Mouse (Mus musculus): Measurements from ENCODE around the gene Poc1b. TPM values are rescaled to one million over a fixed set of nuclear protein-coding genes. Genes with fewer than 3 reads are reported as not detected.
"Not testable (repeated sequence)": the region's sequence is repeated elsewhere in the genome, so short reads cannot be mapped to it uniquely, and the experiment has no call there.

Poc1b gene
- total RNA-seq, 2 experiments from 2014 or later = 2.9 to 8.4 TPM

DNA sequence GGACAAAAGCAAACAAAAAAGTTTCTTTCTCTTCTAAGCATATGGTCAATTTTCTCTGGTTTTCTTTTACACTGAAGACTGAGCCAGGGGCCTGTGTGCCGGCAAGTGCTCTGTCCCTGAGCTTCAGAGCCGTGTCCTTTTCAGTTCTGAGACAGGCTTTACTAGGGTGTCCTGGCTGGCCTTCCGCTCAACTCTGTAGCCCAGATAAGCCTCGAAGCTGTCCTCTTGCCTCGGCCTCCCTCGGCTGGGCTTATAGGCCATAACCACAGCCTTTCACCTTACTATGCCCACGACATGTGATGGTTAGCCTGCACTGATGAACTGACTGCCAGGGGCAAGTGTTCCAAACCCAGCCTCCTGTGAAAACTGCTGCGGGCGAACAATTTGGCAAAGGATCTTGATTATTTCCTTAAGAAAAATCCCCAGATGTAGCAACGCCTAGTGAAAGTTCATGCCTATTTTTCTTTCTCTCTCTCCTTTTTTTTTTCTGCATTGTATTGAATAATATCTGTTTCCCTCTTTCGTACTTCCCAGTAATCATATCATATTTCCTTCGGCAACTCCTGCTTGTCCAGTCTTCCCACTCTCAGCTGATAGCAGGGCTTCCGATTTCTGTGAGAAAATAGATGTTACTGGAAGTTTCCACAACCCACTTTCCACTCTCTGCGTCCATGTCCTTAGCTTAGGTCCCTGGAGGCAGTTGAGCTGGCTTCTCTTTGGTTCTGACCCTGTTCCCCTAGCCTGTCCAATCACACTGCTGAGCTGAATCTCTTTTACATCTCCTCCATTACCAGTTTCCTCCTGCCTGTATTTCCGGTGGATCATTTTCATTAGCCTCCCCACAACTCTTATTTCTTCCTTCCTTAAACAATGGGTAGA, 107.8 kb downstream of the Poc1b start:
- ATAC-seq (replicated peaks; ENCODE audit: low FRiP score, poor library complexity, severe bottlenecking) = no peak

- not testable (repeated sequence) for ATAC-seq (replicated peaks; ENCODE audit: low FRiP score, poor library complexity, severe bottlenecking)
Observed at GRCm38 (mm10) chr10:99216570-99216969, 109.7 kb downstream of the Poc1b start.

DNA sequence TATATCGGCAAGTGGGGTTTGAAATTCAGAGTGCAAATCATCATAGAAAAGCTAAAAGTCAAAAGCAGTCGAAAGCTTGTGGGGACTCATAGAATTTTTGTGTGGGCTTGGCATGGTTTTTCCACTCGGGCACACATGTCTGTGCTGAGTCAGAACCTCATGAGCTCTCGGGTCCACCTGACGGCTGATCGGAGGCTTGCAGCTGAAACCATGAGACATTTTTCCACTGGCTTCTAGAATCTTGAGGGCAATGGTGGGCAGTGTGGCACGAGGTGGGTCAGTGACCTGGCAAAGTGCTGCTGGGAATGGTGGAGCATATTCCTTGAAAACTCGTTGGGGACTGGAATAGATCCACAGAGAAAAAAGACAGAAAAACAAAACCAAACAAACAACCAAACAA, 114.7 kb downstream of the Poc1b start:
- ATAC-seq (replicated peaks; ENCODE audit: low FRiP score, poor library complexity, severe bottlenecking) = no peak

- ATAC-seq (replicated peaks; ENCODE audit: low FRiP score, poor library complexity, severe bottlenecking) = no peak
Observed at GRCm38 (mm10) chr10:99222726-99223125, 115.9 kb downstream of the Poc1b start.

DNA sequence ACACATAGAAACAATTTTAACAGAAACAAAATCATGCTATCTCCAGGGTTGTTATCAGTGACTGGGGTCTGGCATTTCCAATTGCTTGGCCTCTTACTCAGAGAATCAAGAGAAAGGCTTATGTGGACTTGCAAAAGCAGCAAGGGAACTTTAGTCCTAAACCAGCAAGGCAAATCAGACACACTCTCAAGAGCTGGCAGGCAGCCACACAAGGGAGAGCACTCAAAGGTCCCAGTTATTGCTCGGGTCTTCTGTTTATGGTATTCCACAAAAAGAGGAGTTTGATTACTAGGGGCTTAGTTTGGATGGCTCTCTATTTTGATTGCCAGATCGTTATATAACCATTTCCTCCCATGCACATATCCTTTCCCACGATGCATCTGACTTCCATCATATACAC, 117.4 kb downstream of the Poc1b start:
- ATAC-seq (replicated peaks; ENCODE audit: low FRiP score, poor library complexity, severe bottlenecking) = no peak

DNA sequence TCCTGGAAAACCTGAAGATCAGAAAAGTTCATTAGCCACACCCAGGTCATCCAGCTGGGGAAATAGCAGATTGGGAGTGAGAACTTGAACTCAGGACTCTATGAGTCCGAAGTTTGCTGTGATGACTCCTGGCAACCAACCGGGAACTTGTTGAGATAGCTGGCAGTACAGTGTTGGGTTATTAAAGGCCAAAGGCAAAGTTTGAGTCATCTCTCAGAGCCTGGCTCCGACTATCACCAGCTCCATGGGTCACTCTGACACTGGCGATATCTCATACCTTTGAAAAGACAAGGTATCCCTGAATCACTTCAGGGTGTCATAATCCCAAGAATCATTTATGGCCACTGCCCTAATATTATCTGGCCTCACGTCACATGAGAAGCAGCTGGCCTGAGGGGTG, 119.9 kb downstream of the Poc1b start:
- no peak for ATAC-seq (replicated peaks; ENCODE audit: low FRiP score, poor library complexity, severe bottlenecking)

GRCm38 (mm10) chr10:99227968-99228864, 121.4 kb downstream of the Poc1b start:
- no peak for ATAC-seq (replicated peaks; ENCODE audit: low FRiP score, poor library complexity, severe bottlenecking)

DNA sequence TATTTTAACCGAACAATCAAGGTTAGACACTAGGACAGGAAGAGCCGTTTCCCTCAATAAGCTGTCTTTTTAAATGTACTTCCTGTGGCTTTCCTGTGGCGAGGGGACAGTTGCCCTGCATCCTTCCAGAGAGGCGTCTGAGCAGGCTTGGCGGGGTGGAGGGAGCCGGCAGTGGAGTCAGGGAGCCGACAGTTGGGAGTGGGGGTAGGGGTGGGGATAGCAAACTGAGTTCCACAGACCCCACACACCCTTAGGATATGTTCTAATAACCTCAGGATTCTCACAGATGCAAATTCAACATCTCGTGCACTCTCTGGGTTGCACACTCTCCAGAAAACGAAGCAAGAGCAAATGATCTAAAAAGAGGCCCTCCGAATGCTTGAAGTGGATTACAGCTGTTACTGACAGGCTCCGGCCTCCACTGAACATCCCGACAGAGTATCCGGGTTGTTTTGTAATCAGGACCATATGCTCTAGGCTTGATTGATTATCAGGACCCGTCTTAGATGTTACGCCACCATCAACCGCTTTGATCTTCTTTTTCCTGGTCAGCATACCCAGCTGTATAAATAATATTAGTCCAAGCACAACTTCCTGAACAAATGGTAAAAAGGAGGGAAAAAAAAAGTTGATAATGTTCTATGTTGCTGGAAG, 122.3 kb downstream of the Poc1b start:
- ATAC-seq (replicated peaks; ENCODE audit: low FRiP score, poor library complexity, severe bottlenecking) = no peak

GRCm38 (mm10) chr10:99232518-99233227, 125.8 kb downstream of the Poc1b start:
- ATAC-seq (replicated peaks; ENCODE audit: low FRiP score, poor library complexity, severe bottlenecking) = no peak

DNA sequence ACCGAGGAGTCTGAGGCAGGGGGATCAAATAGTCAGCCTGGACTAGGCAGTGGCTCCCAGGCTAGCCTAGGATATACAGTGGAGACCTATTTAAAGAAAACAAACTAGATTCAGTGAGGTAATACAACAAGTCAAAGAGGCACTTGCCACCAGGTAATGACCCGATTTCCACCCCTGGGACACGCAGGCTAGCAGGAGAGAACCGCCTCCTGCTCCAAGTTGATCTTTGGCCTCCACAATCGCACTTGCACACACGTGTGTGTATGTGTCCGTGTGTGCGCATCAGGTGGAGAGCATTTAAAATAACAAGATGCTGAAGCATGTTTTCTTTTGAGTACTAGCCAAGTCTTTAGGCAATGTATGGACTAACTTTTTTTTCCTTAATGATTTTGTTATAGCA, 127.5 kb downstream of the Poc1b start:
- ATAC-seq (replicated peaks; ENCODE audit: low FRiP score, poor library complexity, severe bottlenecking) = no peak

GRCm38 (mm10) chr10:99235081-99235480, 128.2 kb downstream of the Poc1b start:
- no peak for ATAC-seq (replicated peaks; ENCODE audit: low FRiP score, poor library complexity, severe bottlenecking)

GRCm38 (mm10) chr10:99237205-99237832, 130.5 kb downstream of the Poc1b start:
- ATAC-seq (replicated peaks; ENCODE audit: low FRiP score, poor library complexity, severe bottlenecking) = no peak

- no peak for ATAC-seq (replicated peaks; ENCODE audit: low FRiP score, poor library complexity, severe bottlenecking)
Observed at GRCm38 (mm10) chr10:99238537-99238936, 131.7 kb downstream of the Poc1b start.

GRCm38 (mm10) chr10:99241284-99241828, 134.5 kb downstream of the Poc1b start:
- no peak for ATAC-seq (replicated peaks; ENCODE audit: low FRiP score, poor library complexity, severe bottlenecking)

DNA sequence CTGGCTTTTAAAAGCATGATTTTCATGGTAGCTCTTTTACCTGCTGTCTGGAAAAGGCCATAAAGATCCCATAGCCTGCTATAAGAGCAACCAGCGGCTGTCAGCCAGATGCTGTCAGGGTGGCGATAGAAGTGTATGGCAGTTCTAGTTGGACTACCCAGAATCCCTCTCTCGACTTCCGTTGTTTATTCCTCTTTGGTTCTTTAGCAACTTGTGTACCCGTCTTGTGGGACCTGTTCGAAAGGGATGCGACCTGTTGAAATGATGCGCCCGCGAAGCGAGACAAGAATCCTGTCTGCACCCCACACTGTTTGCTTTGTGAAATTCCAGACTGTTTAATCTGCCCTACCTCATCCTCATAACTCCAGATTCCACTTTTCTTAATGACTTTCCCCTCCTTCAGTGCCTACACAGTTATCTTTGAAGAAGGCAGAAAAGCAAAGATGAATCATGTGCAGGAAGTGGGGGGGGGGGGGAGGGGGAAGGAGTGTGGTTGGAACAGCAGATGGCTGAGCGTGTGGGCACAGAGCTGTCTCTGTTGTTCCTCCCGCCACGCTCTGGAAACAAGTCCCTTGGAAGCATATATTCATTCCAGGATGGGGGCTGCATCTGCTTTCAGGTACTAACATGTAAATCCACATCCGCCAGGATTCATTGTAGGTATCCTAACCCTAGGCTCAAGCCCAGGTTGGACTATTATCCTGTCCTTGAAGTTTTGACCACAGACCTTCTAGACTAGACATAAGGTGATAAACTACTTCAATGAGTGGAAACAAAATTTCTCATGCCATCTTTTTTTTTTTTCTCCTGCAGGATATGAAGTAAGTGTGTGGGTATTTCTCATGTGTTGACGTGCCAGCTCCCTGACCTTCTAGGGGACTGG, 135.2 kb downstream of the Poc1b start:
- no peak for ATAC-seq (replicated peaks; ENCODE audit: low FRiP score, poor library complexity, severe bottlenecking)

GRCm38 (mm10) chr10:99242721-99243120, 135.9 kb downstream of the Poc1b start:
- no peak for ATAC-seq (replicated peaks; ENCODE audit: low FRiP score, poor library complexity, severe bottlenecking)

- no peak for ATAC-seq (replicated peaks; ENCODE audit: low FRiP score, poor library complexity, severe bottlenecking)
Observed at GRCm38 (mm10) chr10:99243907-99244489, 137.2 kb downstream of the Poc1b start.

All from erythroid progenitor cell, adult 5-6 weeks (primary cell).